Mouse (Mus musculus) forebrain, embryonic 10.5 days (tissue): ENCODE results near the gene Zdhhc18. TPM values are rescaled to one million over a fixed set of nuclear protein-coding genes. Genes with fewer than 3 reads are reported as not detected.

Experiments
- microRNA-seq: library from miRNA; unstranded; fragments of <30 nt; microRNA quantifications from one replicate; pipeline ENCODE4, GENCODE M21; 2017
- polyA plus RNA-seq: library from polyadenylated mRNA; unstranded; fragments of >200 nt; fragmentation: Nextera tagmentation; extraction: Ambion mirVana; gene quantifications from 2 replicates; pipeline ENCODE4 v1.2.1, GENCODE M21; 2016

The Zdhhc18 gene
- polyA plus RNA-seq, 1 experiment from 2014 or later = 2.4 TPM

Small RNAs within 50 kb of the gene (microRNA-seq; reads per million reads assigned to microRNA genes)
- not detected for gene Gm23158

Other genes starting within 250 kb of the Zdhhc18 start
- 0.71 and 1.2 TPM in 2 replicates for gene Tent5b, start 170.0 kb downstream of the Zdhhc18 start, polyA plus RNA-seq
- gene Trnp1, start 151.6 kb downstream of the Zdhhc18 start, polyA plus RNA-seq = 0.36 and 0.48 TPM in 2 replicates
- gene Kdf1, start 131.2 kb downstream of the Zdhhc18 start, polyA plus RNA-seq = 4.1 and 4.8 TPM in 2 replicates
- gene Nudc, start 104.2 kb downstream of the Zdhhc18 start, polyA plus RNA-seq = 475 and 509 TPM in 2 replicates
- gene Nr0b2, start 96.8 kb downstream of the Zdhhc18 start, polyA plus RNA-seq = not detected in 2 replicates
- 10.0 and 10.4 TPM in 2 replicates for gene Gpatch3, start 75.4 kb downstream of the Zdhhc18 start, polyA plus RNA-seq
- 27.2 and 30.3 TPM in 2 replicates for gene Gpn2, start 65.8 kb downstream of the Zdhhc18 start, polyA plus RNA-seq
- 9.0 and 9.5 TPM in 2 replicates for gene Sfn, start 48.0 kb downstream of the Zdhhc18 start, polyA plus RNA-seq
- gene Pigv, start 22.5 kb upstream of the Zdhhc18 start, polyA plus RNA-seq = 16.3 and 17.3 TPM in 2 replicates
- gene Arid1a, start 106.6 kb upstream of the Zdhhc18 start, polyA plus RNA-seq = 35.3 and 38.8 TPM in 2 replicates
- gene Rps6ka1, start 237.6 kb upstream of the Zdhhc18 start, polyA plus RNA-seq = 42.7 and 44.1 TPM in 2 replicates